In genomic region chr5:130792755-130793452, GRCm38 (mm10) we compare ENCODE assay signal across 10 mouse cellular contexts.
DNase-seq lines count a peak whose midpoint lies in the region; TF ChIP-seq lines count a peak whose summit lies in the region.
"Had no signal": no experiment of that assay in that cellular context is flagged by ENCODE, and none has a peak within 500 bp of the region (broad histone marks: within the 10 kb centered on the region; RNA-seq: fewer than 3 reads in every experiment).

No protein-coding gene starts in this region.

- TF ChIP-seq CTCF in left cerebral cortex, adult 2 months (IDR thresholded peaks at IDR 0.05), result no peak

- peak; percentile 41 for DNase-seq in left cerebral cortex, adult 11 months (ENCODE audit: low spot score)
- DNase-seq in left cerebral cortex, adult 8-10 months (ENCODE audit: low spot score in 2 of 2), result no peak
- peak; percentile 39 for DNase-seq in cerebellum, adult 11 months
- DNase-seq in cerebellum, adult 8-10 months, result peak; percentile 52
- no peak for DNase-seq in left cerebral cortex, adult 2 months (ENCODE audit: extremely low spot score in 1 of 2, low spot score in 2 of 2)
- DNase-seq in gastrocnemius, postnatal 14 days, result no peak
- no peak for DNase-seq in T-cell, adult 2 months (ENCODE audit: low spot score)
- DNase-seq: kidney, postnatal 14 days; thymus, postnatal 4 days had no signal

- intact Hi-C loops in left cerebral cortex, adult 2 months (cut with DNase I), result loop anchor here (2.0 kb wide), 1 partner anchor 106 kb away; no protein-coding TSS in a partner anchor
- intact Hi-C loops in gastrocnemius, postnatal 14 days (cut with DNase I; ENCODE audit: low total_unique reads), result no loop called here

- H3K4me3 ChIP-seq in left cerebral cortex, adult 2 months, result no peak overlapping the region

- peak overlapping the region; percentile 48 for H3K27ac ChIP-seq in left cerebral cortex, adult 2 months
- H3K27ac ChIP-seq: macrophage had no signal

Comparison
In these comparisons a context has a peak if more than half of its experiments do, and no peak if none do; other contexts are left out.
1. DNase-seq: peak in left cerebral cortex, adult 11 months (single experiment), cerebellum, adult 11 months (single experiment) and cerebellum, adult 8-10 months (single experiment); none in left cerebral cortex, adult 8-10 months (0 of 2), left cerebral cortex, adult 2 months (0 of 2), gastrocnemius, postnatal 14 days (single experiment) and T-cell, adult 2 months (single experiment).